Mouse (Mus musculus): ENCODE data around the gene Btnl1.
A peak's percentile ranks its signal among the peaks of the same experiment; 100 is the strongest.

Btnl1 gene

GRCm38 (mm10) chr17:34386656-34387055, 9.7 kb downstream of the Btnl1 start:
- no peak for DNase-seq (ENCODE audit: low spot score)

DNA sequence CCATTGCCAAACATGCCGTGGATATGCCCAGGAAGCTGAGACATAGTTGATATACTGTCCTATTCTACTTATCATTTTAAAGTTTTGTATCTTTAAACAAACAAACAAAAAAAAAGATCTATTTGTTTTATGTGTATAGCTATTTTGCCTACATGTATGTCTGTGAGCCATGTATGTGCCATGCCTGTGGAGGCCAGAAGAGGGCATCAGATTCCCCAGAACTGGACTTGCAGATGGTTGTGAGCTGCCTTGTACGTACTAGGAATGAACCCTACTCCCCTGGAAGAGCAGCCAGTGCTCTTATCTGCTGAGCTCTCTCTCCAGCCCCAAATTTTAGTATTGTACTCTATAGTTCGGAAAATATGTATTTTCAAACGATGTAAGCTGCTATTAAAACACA, 11.6 kb downstream of the Btnl1 start:
- DNase-seq (ENCODE audit: low spot score): peak; percentile 32

DNA sequence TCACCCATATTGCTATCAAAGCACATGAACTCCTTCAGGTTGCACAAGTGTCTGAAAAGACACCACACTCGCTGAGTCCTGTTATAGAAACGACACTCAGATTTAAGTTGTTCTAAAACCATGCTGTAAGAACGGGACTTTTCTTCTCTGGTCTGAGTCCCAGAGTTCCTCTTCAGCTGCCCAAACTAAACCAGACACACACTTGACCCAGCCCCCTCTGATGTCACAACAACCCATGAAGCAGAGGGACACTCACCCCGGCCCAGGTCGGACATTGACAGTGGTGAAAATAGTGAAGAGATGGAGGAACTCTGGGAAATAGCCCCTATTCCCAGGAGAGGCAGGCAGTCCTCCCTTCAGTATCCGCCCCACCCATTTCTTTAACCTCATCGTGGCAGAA, 14.6 kb downstream of the Btnl1 start:
- no peak for DNase-seq (ENCODE audit: low spot score)

GRCm38 (mm10) chr17:34392321-34392720, 15.4 kb downstream of the Btnl1 start:
- DNase-seq (ENCODE audit: low spot score): peak; percentile 19

GRCm38 (mm10) chr17:34397357-34397756, 20.4 kb downstream of the Btnl1 start:
- DNase-seq (ENCODE audit: low spot score): no peak

- DNase-seq (ENCODE audit: low spot score): peak; percentile 88
Observed at GRCm38 (mm10) chr17:34398058-34398710, 21.3 kb downstream of the Btnl1 start.

DNA sequence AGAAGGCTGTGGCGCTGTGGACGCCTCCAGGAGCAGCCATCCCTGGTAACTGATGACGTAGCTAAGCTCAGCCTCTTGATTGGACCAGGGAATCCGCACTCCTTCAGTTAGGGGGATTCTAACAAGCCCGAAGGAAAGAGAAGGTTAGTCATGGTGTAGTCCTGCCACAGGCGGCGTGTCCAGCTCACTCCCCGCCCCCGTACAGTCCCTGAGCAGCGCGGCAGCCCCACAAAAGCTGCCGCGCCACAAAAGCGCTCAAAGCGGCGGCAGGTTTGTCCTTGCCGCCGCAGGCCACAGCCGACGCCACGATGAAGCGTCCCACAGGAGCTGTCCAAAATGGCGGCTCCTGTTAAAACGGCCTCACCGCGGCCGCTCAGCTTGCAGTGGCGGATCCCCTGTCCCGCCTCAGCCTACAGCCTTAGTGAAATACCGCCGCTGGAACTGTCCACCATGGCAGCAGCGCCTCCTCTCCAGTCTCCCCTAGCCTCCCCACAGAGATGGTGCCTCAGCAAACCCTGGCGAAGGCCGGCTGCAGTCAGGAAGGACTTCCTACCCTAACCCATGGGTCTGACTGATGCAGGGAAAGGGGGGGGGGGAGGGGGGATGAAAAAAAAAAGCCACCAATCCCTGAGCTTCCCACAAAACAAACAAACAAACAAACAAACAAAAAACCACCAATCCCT, 21.9 kb downstream of the Btnl1 start, which contains the start of gene BC051142:
BC051142 (plus strand) TSS at position 110 of the 683 bp plus-strand sequence.
- peak; percentile 87 for DNase-seq (ENCODE audit: low spot score)

GRCm38 (mm10) chr17:34399394-34399715, 22.4 kb downstream of the Btnl1 start:
- DNase-seq (ENCODE audit: low spot score): no peak

DNA sequence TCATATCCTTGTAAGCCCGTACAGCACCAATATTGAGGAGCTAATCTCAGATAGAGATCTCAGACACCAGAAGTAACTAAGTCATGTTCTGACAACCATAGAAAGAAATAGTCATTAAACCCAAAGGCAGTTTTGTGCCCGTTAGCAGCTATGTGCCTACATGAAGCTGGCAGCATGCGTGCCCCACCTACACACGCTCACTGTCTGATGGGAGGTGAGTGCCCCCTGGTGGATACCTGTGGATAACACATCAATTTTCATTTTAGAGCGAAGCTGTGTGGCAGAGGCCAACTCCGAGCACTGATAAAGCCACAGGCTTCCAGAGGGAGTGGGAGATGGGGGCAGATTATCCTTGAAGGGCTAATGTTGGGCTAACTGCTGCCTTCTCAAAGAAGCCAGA, 34.2 kb downstream of the Btnl1 start:
- DNase-seq (ENCODE audit: low spot score): peak; percentile 66

DNA sequence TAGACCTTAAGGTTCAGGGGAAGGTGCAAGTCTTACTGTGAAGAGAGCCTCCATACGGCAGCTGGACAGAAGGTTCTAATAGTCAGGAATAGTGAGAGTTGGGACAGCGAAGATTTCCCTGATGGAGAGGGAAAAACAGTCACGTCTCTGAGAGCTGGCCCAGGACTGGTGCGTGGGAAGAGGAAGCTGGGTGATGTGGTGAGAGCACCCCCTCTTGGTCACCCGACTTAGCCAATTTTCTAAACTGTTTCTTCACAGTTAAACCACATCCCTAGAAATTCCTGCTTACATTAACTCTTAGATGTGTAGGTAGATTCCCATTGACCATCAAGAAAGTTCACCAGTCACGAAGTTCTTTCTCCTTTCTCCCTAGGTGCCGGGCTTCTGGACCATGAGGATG, 43.1 kb downstream of the Btnl1 start:
- no peak for DNase-seq (ENCODE audit: low spot score)

DNA sequence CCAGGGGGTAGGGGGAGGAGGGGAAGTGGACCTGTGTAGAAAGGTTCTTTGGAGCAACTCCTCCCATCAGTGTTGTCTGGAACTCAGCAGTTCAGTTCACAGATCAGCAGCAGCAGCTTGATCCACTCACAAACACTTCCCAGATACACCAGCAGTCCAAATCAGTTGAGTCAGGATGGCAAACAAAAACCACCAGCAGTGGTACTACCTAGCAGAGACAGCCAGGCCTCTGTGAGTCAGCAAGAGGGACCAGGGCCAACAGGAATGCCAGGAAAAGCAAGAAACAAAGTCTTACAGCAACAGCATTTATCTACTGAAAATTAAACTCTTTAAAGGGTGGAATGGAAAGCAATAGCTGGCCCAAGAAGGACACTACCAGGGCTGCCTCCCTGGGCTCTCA, 50.7 kb downstream of the Btnl1 start:
- no peak for DNase-seq (ENCODE audit: low spot score)

Measured in lung, postnatal 25 days (tissue).